Mouse (Mus musculus): ENCODE data around the gene Lsm12.

The Lsm12 gene

GRCm38 (mm10) chr11:102184646-102185495, at the start of gene Lsm12:
Lsm12 (minus strand) TSS chr11:102185296.
- DNase-seq = peak; percentile 97 to 98

- peak; percentile 97 to 99 for DNase-seq
These were observed 45.1 kb upstream of the Lsm12 start, which contains the start of gene Hdac5 for GRCm38 (mm10) chr11:102230006-102230741. Hdac5 (minus strand) TSS chr11:102230166.

- DNase-seq = peak in 1 of 2 experiments; percentile 55
These were observed 44.3 kb upstream of the Lsm12 start for GRCm38 (mm10) chr11:102229331-102229953.

- no peak for DNase-seq
These were observed 43.7 kb upstream of the Lsm12 start for GRCm38 (mm10) chr11:102228646-102229268.

GRCm38 (mm10) chr11:102228191-102228545, 43.1 kb upstream of the Lsm12 start:
- peak in 1 of 2 experiments; percentile 26 for DNase-seq

DNA sequence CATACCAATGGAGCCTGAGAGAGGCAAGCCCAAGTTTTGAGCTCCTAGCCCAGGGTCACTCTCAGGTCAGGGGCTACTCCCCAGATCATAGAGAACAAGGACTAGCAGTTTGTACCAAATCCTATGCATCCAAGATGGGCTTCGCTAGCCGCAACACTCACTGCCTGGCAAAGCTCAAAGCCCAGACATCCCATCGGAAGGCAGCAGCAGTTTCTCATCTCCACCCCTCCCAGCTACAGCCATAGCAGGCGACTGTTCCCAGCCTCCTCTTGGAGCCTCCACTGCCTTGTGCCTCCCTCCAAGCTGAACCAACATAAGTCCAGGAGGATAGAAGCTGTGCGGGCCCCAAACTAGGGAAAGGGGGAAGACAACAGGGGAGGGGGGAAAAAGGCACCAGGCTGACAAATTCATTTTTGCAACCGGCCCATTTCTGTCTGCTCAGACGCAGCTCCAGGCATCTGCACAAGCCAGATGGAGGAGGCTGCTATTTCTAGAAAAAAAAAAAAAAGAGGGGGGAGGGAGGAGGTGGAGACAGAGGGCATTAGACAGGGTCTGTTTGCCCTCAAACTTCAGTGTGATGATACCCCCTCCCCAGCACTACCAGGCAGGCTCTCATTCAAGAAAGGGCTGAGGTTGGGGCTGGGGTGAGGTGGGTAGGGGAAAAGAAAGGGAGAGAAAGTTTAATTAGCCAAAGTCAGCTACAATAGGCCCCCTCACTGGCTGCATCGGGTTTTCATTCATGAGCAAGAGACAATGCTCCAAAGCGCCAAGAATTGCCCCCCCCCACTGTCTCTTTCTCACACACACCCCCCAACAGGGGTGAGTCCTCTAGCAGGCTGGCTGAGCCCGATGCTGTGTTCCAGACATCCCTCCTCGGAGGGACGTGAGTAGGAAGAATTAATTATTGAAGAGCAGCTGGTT, 42.4 kb upstream of the Lsm12 start:
- no peak for DNase-seq

- DNase-seq = peak in 1 of 2 experiments; percentile 52
These were observed 41.2 kb upstream of the Lsm12 start for GRCm38 (mm10) chr11:102226067-102226978.

DNA sequence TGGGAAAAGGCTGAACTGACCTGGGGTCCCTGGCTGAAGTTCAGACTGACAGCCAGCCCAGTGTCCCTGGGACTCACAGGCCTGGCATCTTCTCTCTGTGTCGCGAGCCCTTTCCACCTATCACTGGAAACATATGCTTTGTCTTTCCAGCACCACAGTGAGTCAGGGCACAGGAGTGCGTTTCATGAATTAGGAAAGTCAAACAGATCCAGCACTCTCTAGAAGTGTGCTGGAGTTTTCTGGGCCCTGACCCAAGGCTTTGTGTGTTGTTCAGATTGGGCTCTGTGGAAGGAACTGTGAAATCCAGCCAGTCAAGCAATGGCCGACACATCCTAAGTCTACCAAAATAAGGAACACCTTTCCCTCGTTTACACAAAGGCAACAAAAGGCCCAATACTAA, 40.1 kb upstream of the Lsm12 start:
- DNase-seq = peak in 1 of 2 experiments; percentile 24

- peak; percentile 50 to 58 for DNase-seq
These were observed 39.6 kb upstream of the Lsm12 start for GRCm38 (mm10) chr11:102224686-102225085.

- peak in 1 of 2 experiments; percentile 36 for DNase-seq
These were observed 38.1 kb upstream of the Lsm12 start for GRCm38 (mm10) chr11:102223166-102223565.

DNA sequence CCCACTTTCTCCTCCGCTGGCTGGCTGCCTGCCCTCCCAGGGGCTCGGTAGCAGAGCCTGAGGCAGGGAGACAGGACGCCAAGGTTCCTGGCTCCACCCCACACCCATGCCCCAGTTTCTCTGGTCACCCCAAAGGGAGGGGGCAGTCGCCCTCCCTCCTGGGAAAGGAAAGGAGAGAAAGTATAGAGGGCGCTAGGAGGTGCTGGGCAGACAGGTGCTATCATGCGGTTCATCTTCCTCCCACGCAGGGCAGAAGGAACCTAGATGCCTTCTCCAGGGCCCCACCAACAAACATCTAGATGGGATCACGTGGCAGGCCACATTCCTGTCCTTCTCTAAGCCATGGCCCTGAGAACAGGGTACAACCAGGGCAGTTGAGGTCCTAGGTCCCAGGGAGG, 36.9 kb upstream of the Lsm12 start:
- peak; percentile 57 to 58 for DNase-seq

GRCm38 (mm10) chr11:102221243-102221953, 36.3 kb upstream of the Lsm12 start:
- peak in 1 of 2 experiments; percentile 17 for DNase-seq

DNA sequence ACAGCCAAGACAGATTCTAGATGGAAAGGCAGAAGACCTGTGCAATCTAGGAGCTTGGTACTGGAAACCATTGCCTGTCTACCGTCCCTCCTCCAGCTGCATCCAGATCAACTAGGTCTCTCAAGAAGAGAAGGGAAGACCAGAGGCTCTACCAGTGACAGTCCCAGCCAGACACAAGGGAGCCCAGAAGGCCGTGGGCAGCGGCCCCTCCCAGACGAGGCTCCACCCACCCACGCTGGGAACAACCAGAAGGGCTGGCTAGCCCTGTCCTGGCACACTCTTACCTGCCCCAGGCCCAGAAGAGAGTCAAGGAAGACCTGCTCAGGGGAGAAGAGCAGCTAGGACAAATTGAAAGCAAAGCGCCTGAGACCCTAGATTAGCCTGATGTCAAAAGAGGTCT, 35.4 kb upstream of the Lsm12 start:
- peak in 1 of 2 experiments; percentile 48 for DNase-seq

- peak; percentile 64 to 66 for DNase-seq
These were observed 34.9 kb upstream of the Lsm12 start for GRCm38 (mm10) chr11:102219994-102220346.

GRCm38 (mm10) chr11:102219247-102219993, 34.3 kb upstream of the Lsm12 start:
- peak; percentile 58 to 64 for DNase-seq

DNA sequence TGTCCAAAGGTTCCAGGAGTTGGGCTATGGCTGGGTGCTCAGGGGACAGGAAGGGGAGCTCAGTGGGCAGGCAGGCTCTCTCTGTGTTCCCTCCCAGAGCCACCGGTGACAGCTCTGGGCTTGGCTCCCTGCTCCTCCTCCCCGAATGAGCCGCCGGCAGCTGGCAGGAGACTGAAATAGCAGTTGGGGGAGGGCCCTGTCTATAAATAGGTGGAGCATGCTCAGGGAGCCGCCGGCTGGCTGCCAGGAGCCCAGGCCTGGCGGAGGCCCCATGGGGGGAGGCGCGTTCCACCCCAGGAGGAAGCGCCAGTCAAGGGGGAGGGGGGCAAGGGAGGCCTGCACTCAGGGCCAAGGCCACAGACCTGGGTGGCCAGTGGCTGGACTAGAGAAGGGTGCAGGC, 33.7 kb upstream of the Lsm12 start:
- peak; percentile 95 to 96 for DNase-seq

GRCm38 (mm10) chr11:102217876-102218430, 32.9 kb upstream of the Lsm12 start:
- no peak for DNase-seq

DNA sequence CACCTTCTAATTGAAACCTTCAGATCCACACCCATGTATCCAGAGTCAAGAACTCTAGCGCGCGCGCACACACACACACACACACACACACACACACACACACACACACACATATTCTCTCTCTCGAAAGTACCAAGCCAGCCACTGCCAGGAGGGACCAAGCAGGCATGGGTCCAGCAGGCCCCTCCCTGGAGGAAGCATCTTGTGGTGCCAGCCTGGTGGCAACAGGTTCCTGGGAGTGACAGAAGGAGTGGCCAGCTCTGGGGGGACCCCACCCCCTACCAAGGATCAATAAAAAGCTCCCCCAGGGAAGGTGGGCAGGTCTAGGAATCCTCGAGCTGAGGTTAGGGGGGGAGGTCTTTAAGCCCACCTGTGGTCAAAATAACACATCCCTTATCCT, 32.3 kb upstream of the Lsm12 start:
- DNase-seq = peak; percentile 54 to 57

- peak in 1 of 2 experiments; percentile 41 for DNase-seq
These were observed 31.8 kb upstream of the Lsm12 start for GRCm38 (mm10) chr11:102216886-102217240.
